Mouse (Mus musculus) forebrain, embryonic 14.5 days (tissue): ENCODE measurements around the gene Arl8b. TPM values are rescaled to one million over a fixed set of nuclear protein-coding genes. Genes with fewer than 3 reads are reported as not detected.

Experiments used
- ATAC-seq: fragments of 200-750 bp; cut with Nextera tagmentation; 2 replicates; pipeline ENCODE4 v1.8.0; 2017; ENCODE audit warnings: mild to moderate bottlenecking, moderate library complexity
- DNase-seq: peaks from one replicate; pipeline ENCODE4 v3.0.0-alpha.2; 2015; ENCODE audit warnings: low spot score
- H3K27ac ChIP-seq: fragments of 300-500 bp; sonication (generic); 2 replicates; pipeline ENCODE4 v1.5.1; 2014; ENCODE audit warnings: low read depth, mild to moderate bottlenecking, control low read depth, low read length, moderate library complexity
- H3K27me3 ChIP-seq: fragments of 300-500 bp; sonication (generic); replicated peaks from 2 replicates; pipeline ENCODE4 v1.6.1; 2014; ENCODE audit warnings: low read length, control low read depth, mixed read lengths; ENCODE audit not compliant: control insufficient read depth, insufficient read depth
- H3K36me3 ChIP-seq: fragments of 300-500 bp; sonication (generic); 2 replicates; pipeline ENCODE4 v1.6.1; 2014; ENCODE audit warnings: low read length, control low read depth; ENCODE audit not compliant: control insufficient read depth, insufficient read depth
- H3K4me1 ChIP-seq: fragments of 300-500 bp; sonication (generic); 2 replicates; pipeline ENCODE4 v1.6.1; 2014; ENCODE audit warnings: antibody characterized with exemption, low read length, control low read depth; ENCODE audit not compliant: control insufficient read depth, insufficient read depth
- H3K4me2 ChIP-seq: fragments of 300-500 bp; sonication (generic); 2 replicates; pipeline ENCODE4 v1.6.1; 2014; ENCODE audit warnings: mild to moderate bottlenecking, control low read depth, low read length
- H3K4me3 ChIP-seq: fragments of 300-500 bp; sonication (generic); 2 replicates; pipeline ENCODE4 v1.5.1; 2014; ENCODE audit warnings: low read depth, low read length, control low read depth
- H3K9ac ChIP-seq: fragments of 300-500 bp; sonication (generic); 2 replicates; pipeline ENCODE4 v1.6.1; 2014; ENCODE audit warnings: mild to moderate bottlenecking, low read length, control low read depth, moderate library complexity
- H3K9me3 ChIP-seq: fragments of 300-500 bp; sonication (generic); replicated peaks from 2 replicates; pipeline ENCODE4 v1.6.1; 2016; ENCODE audit warnings: low read length, control low read depth, mixed read lengths; ENCODE audit not compliant: control insufficient read depth
- WGBS: fragments of 180-500 bp; shearing (Covaris S2); extraction: QIAGEN DNeasy Blood & Tissue Kit; methylation state at CpG from one replicate; pipeline ENCODE4 v1.1.7; 2014; 5-methylcytosine and 5-hydroxymethylcytosine counted together
- polyA plus RNA-seq: library from polyadenylated mRNA; unstranded; fragments of >200 nt; fragmentation: Nextera tagmentation; extraction: Ambion mirVana; gene quantifications from 2 replicates; pipeline ENCODE4 v1.2.1, GENCODE M21; 2014

The Arl8b gene
- polyA plus RNA-seq, 1 experiment from 2014 or later: 93.8 TPM

GRCm38 (mm10) chr6:108778399-108778798 lies 4.5 kb upstream of the Arl8b start:
- no peaks in the 10 kb centered on the region for H3K36me3 ChIP-seq
- H3K9me3 ChIP-seq: no peaks in the 10 kb centered on the region
- ATAC-seq (no peak), DNase-seq (no peak)
- H3K9ac ChIP-seq: no peak overlapping the region
- H3K27ac ChIP-seq: no peak overlapping the region
- H3K4me1 ChIP-seq: no peaks in the 10 kb centered on the region
- H3K4me3 ChIP-seq: no peak overlapping the region
- no peaks in the 10 kb centered on the region for H3K27me3 ChIP-seq
- WGBS: 74% methylated on average over 5 of the region's 5 CpGs
- H3K4me2 ChIP-seq: no peak overlapping the region

- DNase-seq (no peak), ATAC-seq (no peak)
- Histone ChIP-seq H3K27ac (no peak overlapping the region), H3K27me3 (no peaks in the 10 kb centered on the region), H3K4me3 (no peak overlapping the region), H3K36me3 (no peaks in the 10 kb centered on the region), H3K4me2 (no peak overlapping the region), H3K9ac (no peak overlapping the region), H3K9me3 (no peaks in the 10 kb centered on the region), H3K4me1 (peaks cover 13% of the 10 kb centered on the region)
- WGBS: 70% methylated on average over 6 of the region's 6 CpGs
These were observed 1.0 kb upstream of the Arl8b start for GRCm38 (mm10) chr6:108781865-108782264.

GRCm38 (mm10) chr6:108783184-108783881 lies 434 bp downstream of the Arl8b start:
- H3K27me3 ChIP-seq: no peaks in the 10 kb centered on the region
- peaks cover 13% of the 10 kb centered on the region for H3K4me1 ChIP-seq
- under 1% methylated on average over 57 of the region's 57 CpGs for WGBS
- peak overlapping the region; percentile 79 for H3K27ac ChIP-seq
- peak overlapping the region; percentile 83 for H3K4me2 ChIP-seq
- H3K9me3 ChIP-seq: no peaks in the 10 kb centered on the region
- H3K36me3 ChIP-seq: no peaks in the 10 kb centered on the region
- peak overlapping the region; percentile 84 for H3K9ac ChIP-seq
- H3K4me3 ChIP-seq: peak overlapping the region; percentile 63
- ATAC-seq (peak; percentile 79), DNase-seq (peak; percentile 54)

GRCm38 (mm10) chr6:108784056-108784455 lies 1.2 kb downstream of the Arl8b start:
- no peak for DNase-seq
- ATAC-seq: no peak
- no peaks in the 10 kb centered on the region for H3K36me3 ChIP-seq
- H3K9me3 ChIP-seq: no peaks in the 10 kb centered on the region
- peak overlapping the region; percentile 83 for H3K4me2 ChIP-seq
- WGBS: 42% methylated on average over 11 of the region's 11 CpGs
- peaks cover 13% of the 10 kb centered on the region for H3K4me1 ChIP-seq
- no peak overlapping the region for H3K27ac ChIP-seq
- peak overlapping the region; percentile 84 for H3K9ac ChIP-seq
- no peaks in the 10 kb centered on the region for H3K27me3 ChIP-seq
- peak overlapping the region; percentile 63 for H3K4me3 ChIP-seq

GRCm38 (mm10) chr6:108784796-108785195 lies 1.9 kb downstream of the Arl8b start:
- Histone ChIP-seq H3K9ac (peak overlapping the region; percentile 84; the same call in 1 of the 2 replicates), H3K36me3 (no peaks in the 10 kb centered on the region), H3K27ac (no peak overlapping the region), H3K27me3 (no peaks in the 10 kb centered on the region), H3K9me3 (no peaks in the 10 kb centered on the region), H3K4me2 (peak overlapping the region; percentile 83), H3K4me1 (peaks cover 13% of the 10 kb centered on the region), H3K4me3 (no peak overlapping the region)
- 81% methylated on average over 5 of the region's 5 CpGs for WGBS
- DNase-seq (no peak), ATAC-seq (no peak)

GRCm38 (mm10) chr6:108785551-108785950 lies 2.7 kb downstream of the Arl8b start:
- no peak for DNase-seq
- Histone ChIP-seq H3K4me1 (peaks cover 13% of the 10 kb centered on the region), H3K9ac (no peak overlapping the region), H3K9me3 (no peaks in the 10 kb centered on the region), H3K36me3 (no peaks in the 10 kb centered on the region), H3K27ac (no peak overlapping the region), H3K4me2 (no peak overlapping the region), H3K27me3 (no peaks in the 10 kb centered on the region), H3K4me3 (no peak overlapping the region)
- WGBS: 89% methylated on average over 3 of the region's 3 CpGs
- ATAC-seq: no peak

GRCm38 (mm10) chr6:108791498-108791897 lies 8.6 kb downstream of the Arl8b start:
- WGBS: 89% methylated on average over 5 of the region's 5 CpGs
- Histone ChIP-seq H3K9ac (no peak overlapping the region), H3K9me3 (no peaks in the 10 kb centered on the region), H3K4me1 (no peaks in the 10 kb centered on the region), H3K27me3 (no peaks in the 10 kb centered on the region), H3K4me2 (no peak overlapping the region), H3K27ac (no peak overlapping the region), H3K36me3 (no peaks in the 10 kb centered on the region), H3K4me3 (no peak overlapping the region)
- no peak for ATAC-seq
- DNase-seq: no peak

- no peak overlapping the region for H3K4me3 ChIP-seq
- no peak overlapping the region for H3K4me2 ChIP-seq
- H3K27me3 ChIP-seq: no peaks in the 10 kb centered on the region
- WGBS: 90% methylated on average over 1 of the region's 1 CpGs
- H3K27ac ChIP-seq: no peak overlapping the region
- no peaks in the 10 kb centered on the region for H3K9me3 ChIP-seq
- DNase-seq (no peak), ATAC-seq (no peak)
- no peak overlapping the region for H3K9ac ChIP-seq
- H3K4me1 ChIP-seq: 0 out of 2 replicates have a peak, but pooled peaks cover 3% of the 10 kb centered on the region
- H3K36me3 ChIP-seq: no peaks in the 10 kb centered on the region
These were observed 13.0 kb downstream of the Arl8b start for GRCm38 (mm10) chr6:108795912-108796311.

GRCm38 (mm10) chr6:108796706-108797105 lies 13.8 kb downstream of the Arl8b start:
- Histone ChIP-seq H3K4me3 (no peak overlapping the region), H3K36me3 (no peaks in the 10 kb centered on the region), H3K9me3 (no peaks in the 10 kb centered on the region), H3K9ac (no peak overlapping the region), H3K27ac (no peak overlapping the region), H3K4me2 (no peak overlapping the region), H3K4me1 (0 out of 2 replicates have a peak, but pooled peaks cover 3% of the 10 kb centered on the region), H3K27me3 (no peaks in the 10 kb centered on the region)
- peak; percentile 29 for DNase-seq
- ATAC-seq: no peak
- WGBS: 45% methylated on average over 2 of the region's 2 CpGs
